Mouse (Mus musculus): ENCODE measurements at regions not wholly inside any gene's neighbourhood (a gene's known extent, or its start where the extent isn't known, plus 50 kb on each side); places are given as distances from the start of the nearest gene placed in this dataset.

DNA sequence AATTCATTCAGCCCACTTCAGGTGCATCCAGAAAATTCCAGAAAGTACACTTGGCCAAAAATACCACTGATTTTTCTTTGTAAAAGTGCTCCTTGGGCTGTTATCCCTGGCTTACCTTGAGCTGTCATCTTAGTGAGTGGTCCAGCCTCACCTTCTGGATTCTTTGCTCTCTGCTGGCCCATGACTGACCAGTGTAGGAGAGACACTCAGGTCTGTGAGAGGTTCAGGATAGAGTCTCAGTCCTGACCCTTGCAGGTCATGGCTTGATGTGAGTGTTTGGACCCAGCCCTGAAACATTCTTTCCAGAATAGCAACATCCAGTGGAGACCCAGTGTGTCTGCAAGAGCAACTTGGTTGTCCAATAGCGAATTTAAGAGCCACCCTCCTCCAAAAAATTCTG lies 182.0 kb downstream of the Irx2 start:
- TF ChIP-seq CTCF (IDR thresholded peaks at IDR 0.05; ENCODE audit: borderline replicate concordance, control insufficient read depth, extremely low read depth, insufficient read depth, low read length, poor library complexity) (no peak), POLR2A (IDR thresholded peaks at IDR 0.05; ENCODE audit: control insufficient read depth, extremely low read depth, insufficient read depth, low read length, poor library complexity) (no peak)
